Mouse (Mus musculus) left cerebral cortex, postnatal 14 days (tissue): ENCODE results near the gene Cdhr4. TPM values are rescaled to one million over a fixed set of nuclear protein-coding genes. Genes with fewer than 3 reads are reported as not detected.
"Not testable (repeated sequence)": the region's sequence is repeated elsewhere in the genome, so short reads cannot be mapped to it uniquely, and the experiment has no call there.

Source experiments
- DNase-seq, 2 experiments: peaks; one replicate each; pipeline ENCODE4 v3.0.0; 2021 to 2022; ENCODE audit warnings: low spot score in 2 of 2, mixed read lengths in 1 of 2
- intact Hi-C: fragments of 180-260 bp; cut with DNase I; formaldehyde crosslinking; loops from one replicate; pipeline ENCODE4 v1.15.1; 2025
- total RNA-seq, 2 experiments: library from RNA; stranded (reverse); gene quantifications; 2 replicates each; pipeline ENCODE4 v1.2.3; 2021

Gene Cdhr4
- total RNA-seq, 2 experiments from 2014 or later: 1.7 to 1.9 TPM

GRCm38 (mm10) chr9:108001922-108002770, 9.8 kb downstream of the Cdhr4 start, which contains the start of gene Ip6k1:
Gene Ip6k1, plus strand, starts transcription at chr9:108002501.
- DNase-seq: peak; percentile 100
- intact Hi-C loops: no loop called here

DNA sequence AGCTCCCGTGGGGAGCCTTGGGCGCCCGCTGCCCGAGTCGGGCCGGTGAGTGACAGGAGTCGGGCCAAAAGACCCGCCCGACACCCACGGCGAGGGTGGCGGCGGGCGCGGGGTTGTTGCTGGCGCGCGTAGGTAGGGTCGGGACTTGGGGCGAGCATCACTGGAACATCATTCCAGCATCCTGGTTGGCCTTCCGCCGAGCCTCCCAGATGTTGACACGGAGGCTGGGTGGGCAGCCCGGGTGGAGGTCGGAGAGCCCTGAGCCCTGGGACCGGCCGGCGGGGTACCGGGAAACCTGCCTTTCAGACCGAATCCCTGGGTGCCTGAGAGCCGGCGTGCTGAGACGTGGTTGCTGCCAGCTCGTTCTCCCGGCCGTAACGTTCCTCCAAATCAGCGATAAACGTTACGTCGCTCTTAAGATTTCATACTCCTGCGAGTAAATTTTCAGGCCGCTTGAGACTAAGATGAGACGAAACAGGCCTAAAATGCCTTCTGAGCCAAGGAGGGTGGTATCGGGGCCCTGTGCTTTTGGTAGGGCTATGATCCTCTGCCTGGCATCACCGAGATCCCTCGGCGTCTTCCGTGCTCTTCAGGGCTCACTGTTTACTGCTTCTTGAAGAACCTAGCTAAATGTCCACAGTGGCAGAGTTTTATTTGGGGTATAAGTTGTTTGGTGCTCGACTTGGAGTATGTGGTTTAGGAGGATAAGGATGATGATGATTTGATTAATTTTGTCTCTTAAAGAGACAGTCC, 10.7 kb downstream of the Cdhr4 start:
- intact Hi-C loops: no loop called here
- no peak for DNase-seq

DNA sequence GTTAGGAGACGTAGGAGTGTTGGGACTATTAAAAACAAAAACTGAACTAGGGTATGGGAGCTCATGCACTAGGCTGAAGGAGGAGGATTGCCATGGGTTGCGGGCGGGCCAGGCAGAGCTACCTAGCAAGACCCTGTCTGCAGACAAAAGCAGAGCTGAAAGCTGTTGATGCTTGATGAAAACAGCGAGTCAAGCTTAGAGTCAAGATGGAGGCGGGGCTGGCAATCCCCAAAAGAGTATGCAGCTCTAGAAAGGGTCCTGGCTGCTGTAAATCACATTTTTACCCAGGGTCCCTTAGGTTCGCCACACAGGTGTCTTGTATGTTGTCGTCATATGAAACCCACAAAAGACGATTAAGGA, 11.2 kb downstream of the Cdhr4 start:
- peak in 1 of 2 experiments; percentile 34 for DNase-seq

DNA sequence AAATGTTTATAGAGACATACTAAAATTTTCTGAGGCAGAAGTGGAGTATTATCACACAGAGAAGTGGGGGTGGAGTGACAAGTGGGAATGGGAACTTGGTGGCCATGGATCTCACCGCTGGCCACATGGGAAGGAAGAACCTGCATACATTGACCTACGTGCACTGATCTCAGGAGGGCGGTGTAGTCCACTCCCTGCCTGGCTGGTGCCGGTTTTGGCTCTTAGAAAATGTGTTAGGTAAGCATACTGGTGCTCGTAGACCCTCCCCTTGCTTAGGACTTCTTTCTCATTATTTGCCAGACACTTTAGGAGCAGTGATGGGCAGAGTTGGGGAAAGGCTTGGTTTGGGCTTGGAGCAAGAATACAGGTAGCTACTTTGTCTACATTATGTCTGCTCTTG, 15.7 kb downstream of the Cdhr4 start:
- DNase-seq: no peak
- intact Hi-C loops: no loop called here

More for the DNA sequence above, 11.2 kb downstream of the Cdhr4 start:
- intact Hi-C loops: no loop called here

DNA sequence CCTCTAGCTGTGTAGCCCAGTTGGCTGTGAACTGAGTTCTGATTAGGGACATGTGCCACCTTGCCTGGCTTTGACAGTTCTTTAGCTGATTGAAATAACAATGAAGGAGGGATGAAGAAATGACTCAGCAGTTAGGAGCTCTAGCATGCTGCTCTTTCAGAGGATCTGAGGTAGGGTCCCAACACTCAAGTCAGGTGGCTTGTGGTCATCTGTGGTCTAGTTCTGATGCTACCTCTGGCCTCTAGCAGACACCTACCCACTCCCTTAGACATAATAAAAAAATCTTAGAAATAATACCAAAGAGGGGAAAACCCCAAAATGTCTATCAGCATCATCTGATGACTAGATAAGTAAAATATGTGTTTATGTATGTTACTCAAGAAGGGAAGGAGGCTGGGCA, 18.1 kb downstream of the Cdhr4 start:
- intact Hi-C loops: no loop called here

DNA sequence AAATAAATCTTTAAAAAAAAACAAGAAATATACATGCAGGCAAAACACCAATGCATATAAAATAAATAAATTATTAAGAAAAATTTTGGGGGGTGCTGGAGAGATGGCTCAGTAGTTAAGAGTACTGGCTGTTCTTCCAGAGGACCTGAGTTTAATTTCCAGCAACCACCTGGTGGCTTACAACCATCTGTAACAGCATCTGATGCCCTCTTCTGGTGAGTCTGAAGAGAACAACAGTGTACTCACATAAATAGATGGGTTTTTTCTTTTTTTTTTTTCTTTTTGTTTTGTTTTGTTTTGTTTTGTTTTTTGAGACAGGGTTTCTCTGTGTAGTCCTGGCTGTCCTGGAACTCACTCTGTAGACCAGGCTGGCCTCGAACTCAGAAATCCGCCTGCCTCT, 21.3 kb downstream of the Cdhr4 start:
- intact Hi-C loops, DNase-seq: not testable (repeated sequence)

More for the DNA sequence above, 18.1 kb downstream of the Cdhr4 start:
- DNase-seq: no peak

GRCm38 (mm10) chr9:108017127-108017526, 24.8 kb downstream of the Cdhr4 start:
- peak in 1 of 2 experiments; percentile 41 for DNase-seq

GRCm38 (mm10) chr9:108020741-108021140, 28.4 kb downstream of the Cdhr4 start:
- intact Hi-C loops: no loop called here
- no peak for DNase-seq

More at GRCm38 (mm10) chr9:108017127-108017526, 24.8 kb downstream of the Cdhr4 start:
- intact Hi-C loops: no loop called here

GRCm38 (mm10) chr9:108023216-108023615, 30.9 kb downstream of the Cdhr4 start:
- intact Hi-C loops: no loop called here
- no peak for DNase-seq

DNA sequence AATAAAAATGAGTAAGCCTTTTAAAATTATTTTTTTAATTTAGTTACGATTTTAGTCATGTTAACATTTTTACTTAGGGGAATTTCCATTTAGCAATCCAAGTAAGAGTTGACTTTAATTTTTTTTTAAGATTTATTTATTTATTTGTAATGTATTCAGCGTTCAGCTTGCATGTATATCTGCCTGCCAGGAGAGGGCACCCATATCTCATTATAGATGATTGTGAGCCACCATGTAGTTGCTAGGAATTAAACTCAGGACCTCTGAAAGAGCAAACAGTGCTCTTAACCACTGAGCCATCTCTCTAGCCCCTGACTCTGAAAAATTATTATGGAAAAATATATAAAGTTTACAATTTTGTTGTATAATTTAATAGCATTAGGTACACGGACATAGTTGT, 34.3 kb downstream of the Cdhr4 start:
- intact Hi-C loops: no loop called here
- DNase-seq: no peak

GRCm38 (mm10) chr9:108027867-108028266, 35.6 kb downstream of the Cdhr4 start:
- intact Hi-C loops: no loop called here
- DNase-seq: no peak

- DNase-seq: no peak
- intact Hi-C loops: no loop called here
Measured at GRCm38 (mm10) chr9:108032126-108032525, 39.8 kb downstream of the Cdhr4 start.

- no peak for DNase-seq
- intact Hi-C loops: no loop called here
Measured at GRCm38 (mm10) chr9:108035331-108036156, 43.2 kb downstream of the Cdhr4 start.

DNA sequence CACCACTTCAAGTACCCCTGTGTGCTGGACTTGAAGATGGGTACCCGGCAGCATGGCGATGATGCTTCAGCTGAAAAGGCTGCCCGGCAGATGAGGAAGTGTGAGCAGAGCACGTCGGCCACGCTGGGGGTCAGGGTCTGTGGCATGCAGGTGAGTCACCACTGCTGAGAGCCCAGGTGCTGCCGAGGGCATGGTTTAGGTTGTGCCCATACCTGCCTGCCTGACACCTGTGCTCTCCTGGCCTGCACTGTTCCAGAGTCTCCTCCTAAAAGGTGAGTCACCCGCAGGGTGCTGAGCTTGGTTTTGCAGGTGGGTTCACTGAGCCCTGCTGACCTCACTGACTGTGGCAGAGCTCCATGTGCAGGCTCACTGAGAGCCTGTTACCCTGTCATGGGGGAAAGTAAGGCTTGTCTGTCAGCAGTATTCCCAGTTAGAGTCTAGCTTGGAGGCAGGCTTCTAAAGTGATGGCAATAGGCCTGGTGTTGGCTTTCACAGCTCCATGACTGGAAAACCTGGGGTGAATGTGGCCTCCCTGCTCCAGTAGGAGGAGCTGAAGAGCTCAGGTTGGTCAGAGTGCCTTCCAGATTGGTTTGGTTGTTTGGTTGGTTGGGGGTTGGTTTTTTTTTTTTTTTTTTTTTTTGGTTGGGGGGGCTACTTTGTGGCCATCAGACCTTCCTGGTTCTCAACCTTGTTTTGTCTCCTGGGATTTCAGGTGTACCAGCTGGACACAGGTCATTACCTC, 52.6 kb downstream of the Cdhr4 start:
- DNase-seq: no peak
- intact Hi-C loops: loop anchor here (5.0 kb wide), 1 partner anchor 83 kb away; no protein-coding TSS in a partner anchor

GRCm38 (mm10) chr9:108046582-108046981, 54.3 kb downstream of the Cdhr4 start:
- DNase-seq: no peak
- intact Hi-C loops: loop anchor here (5.0 kb wide), 1 partner anchor 84 kb away; no protein-coding TSS in a partner anchor

DNA sequence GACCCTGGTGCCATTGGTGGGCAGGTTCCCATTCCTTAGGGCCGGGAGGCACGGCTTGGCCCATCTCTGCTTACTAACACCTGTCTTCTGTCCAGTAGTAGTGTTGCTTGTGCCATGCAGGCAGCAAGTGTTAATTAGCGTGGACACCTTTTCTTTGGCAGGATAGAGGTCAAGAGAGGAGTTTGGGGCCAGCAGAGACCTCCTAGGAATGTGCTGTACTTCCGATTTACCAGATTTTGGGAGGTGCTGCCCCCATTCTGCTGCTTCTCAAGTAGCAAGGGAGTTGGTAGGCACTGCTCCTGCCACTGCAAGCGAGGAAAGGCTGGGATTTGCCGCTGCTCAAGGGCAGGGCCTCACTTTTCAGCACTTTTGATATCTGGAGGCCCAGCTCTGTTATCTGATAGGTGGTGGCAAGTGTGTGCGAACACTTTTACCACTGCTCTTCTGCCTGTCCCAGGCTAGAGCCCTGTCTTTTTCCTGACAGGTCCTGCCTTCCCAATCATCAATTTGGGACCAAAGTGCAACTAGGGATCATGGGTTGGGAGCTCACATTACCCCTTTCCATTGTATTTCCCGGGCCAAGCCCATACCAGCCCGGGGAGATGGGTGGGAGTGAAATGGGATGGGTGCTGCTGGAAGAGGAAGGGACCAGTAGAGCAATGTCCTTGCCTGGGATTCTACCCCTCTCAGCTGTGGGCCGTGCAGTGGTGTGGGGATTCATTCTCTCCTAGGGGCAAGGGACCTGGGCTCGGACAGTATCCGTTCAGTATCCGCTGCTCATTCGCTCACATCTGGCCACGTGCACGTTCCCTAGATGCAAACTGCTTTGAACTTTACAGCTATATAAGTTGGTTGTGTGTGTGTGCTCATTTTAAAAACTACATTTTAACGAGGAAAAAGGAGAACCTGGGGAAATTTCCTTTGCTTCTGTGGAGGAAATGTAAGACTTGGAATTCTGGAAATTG, 55.6 kb downstream of the Cdhr4 start:
- intact Hi-C loops: loop anchor here (5.0 kb wide), 1 partner anchor 86 kb away; no protein-coding TSS in a partner anchor
- DNase-seq: no peak

DNA sequence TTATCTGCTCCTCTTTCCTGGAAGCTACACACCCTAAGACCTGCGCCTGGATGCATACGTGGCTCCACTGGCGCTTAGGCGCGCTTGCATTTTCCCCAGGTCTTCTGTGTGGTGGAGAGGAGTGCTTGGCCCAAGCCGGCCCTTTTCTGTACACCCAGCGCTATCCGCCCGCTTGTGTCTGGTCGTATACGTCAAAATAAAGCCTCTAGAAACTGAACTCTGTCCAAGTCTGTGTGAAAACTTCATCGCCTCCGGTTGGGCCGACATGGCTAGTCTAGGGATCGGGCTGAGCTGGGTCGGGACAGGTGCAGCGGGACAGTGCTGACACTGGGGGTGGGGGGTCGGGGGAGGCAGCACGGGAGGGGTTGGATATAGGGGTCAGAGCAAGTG, 56.3 kb downstream of the Cdhr4 start:
- no peak for DNase-seq
- intact Hi-C loops: loop anchor here (5.0 kb wide), 1 partner anchor 86 kb away; no protein-coding TSS in a partner anchor
